Mouse (Mus musculus): ENCODE measurements around the gene H2-K1. TPM values are rescaled to one million over a fixed set of nuclear protein-coding genes. Genes with fewer than 3 reads are reported as not detected.
A peak's percentile ranks its signal among the peaks of the same experiment; 100 is the strongest.
"Not testable (repeated sequence)": the region's sequence is repeated elsewhere in the genome, so short reads cannot be mapped to it uniquely, and the experiment has no call there.

The H2-K1 gene
- total RNA-seq, 2 experiments from 2014 or later = 25.6 to 32.9 TPM

- no peak for DNase-seq
- intact Hi-C loops (cut with DNase I) = no loop called here
These were observed 28.5 kb upstream of the H2-K1 start for GRCm38 (mm10) chr17:34028501-34029149.

- DNase-seq = peak; percentile 92
- intact Hi-C loops (cut with DNase I) = no loop called here
These were observed 27.6 kb upstream of the H2-K1 start, which contains the start of gene H2-Ke6 for GRCm38 (mm10) chr17:34027656-34028223. H2-Ke6 (minus strand) TSS chr17:34028060.

- intact Hi-C loops (cut with DNase I) = no loop called here
- no peak for DNase-seq
These were observed 26.9 kb upstream of the H2-K1 start for GRCm38 (mm10) chr17:34026917-34027655.

GRCm38 (mm10) chr17:34026221-34026620 lies 26.1 kb upstream of the H2-K1 start:
- DNase-seq = no peak
- intact Hi-C loops (cut with DNase I) = no loop called here

GRCm38 (mm10) chr17:34025756-34026151 lies 25.6 kb upstream of the H2-K1 start:
- intact Hi-C loops (cut with DNase I) = no loop called here
- no peak for DNase-seq

- DNase-seq = no peak
- intact Hi-C loops (cut with DNase I) = no loop called here
These were observed 25.0 kb upstream of the H2-K1 start for GRCm38 (mm10) chr17:34024861-34025755.

- intact Hi-C loops (cut with DNase I) = no loop called here
- peak; percentile 76 to 85 for DNase-seq
These were observed 24.2 kb upstream of the H2-K1 start, which contains the start of gene Ring1 for GRCm38 (mm10) chr17:34024317-34024821. Ring1 (minus strand) TSS chr17:34024680.

GRCm38 (mm10) chr17:34023678-34024077 lies 23.5 kb upstream of the H2-K1 start:
- intact Hi-C loops (cut with DNase I) = no loop called here
- DNase-seq = no peak

- no peak for DNase-seq
- intact Hi-C loops (cut with DNase I) = no loop called here
These were observed 22.8 kb upstream of the H2-K1 start for GRCm38 (mm10) chr17:34022987-34023386.

GRCm38 (mm10) chr17:34022414-34022783 lies 22.3 kb upstream of the H2-K1 start:
- no peak for DNase-seq
- intact Hi-C loops (cut with DNase I) = no loop called here

GRCm38 (mm10) chr17:34021539-34022413 lies 21.6 kb upstream of the H2-K1 start:
- no peak for DNase-seq
- intact Hi-C loops (cut with DNase I) = loop anchor here (2.0 kb wide), 1 partner anchor 63 kb away; no protein-coding TSS in a partner anchor

- intact Hi-C loops (cut with DNase I) = no loop called here
- DNase-seq = no peak
These were observed 13.3 kb upstream of the H2-K1 start for GRCm38 (mm10) chr17:34013436-34013835.

- DNase-seq = no peak
- intact Hi-C loops (cut with DNase I) = no loop called here
These were observed 10.0 kb upstream of the H2-K1 start for GRCm38 (mm10) chr17:34010156-34010555.

- DNase-seq = no peak
- intact Hi-C loops (cut with DNase I) = no loop called here
These were observed 6.4 kb upstream of the H2-K1 start for GRCm38 (mm10) chr17:34006570-34006969.

GRCm38 (mm10) chr17:34003426-34003825 lies 3.3 kb upstream of the H2-K1 start:
- no peak for DNase-seq
- intact Hi-C loops (cut with DNase I) = no loop called here

- intact Hi-C loops (cut with DNase I); DNase-seq: not testable (repeated sequence)
These were observed 649 bp upstream of the H2-K1 start for GRCm38 (mm10) chr17:34000796-34001195.

GRCm38 (mm10) chr17:33999341-34000149 lies 602 bp downstream of the H2-K1 start:
- intact Hi-C loops (cut with DNase I) = no loop called here
- DNase-seq = no peak

- intact Hi-C loops (cut with DNase I); DNase-seq: not testable (repeated sequence)
These were observed 1.4 kb downstream of the H2-K1 start for GRCm38 (mm10) chr17:33998697-33999096.

Data from gastrocnemius, postnatal 36 days (tissue).